Mouse (Mus musculus) kidney, embryonic 14.5 days (tissue): ENCODE results near the gene Crisp3. TPM values are rescaled to one million over a fixed set of nuclear protein-coding genes. Genes with fewer than 3 reads are reported as not detected.

Experiments used
- polyA plus RNA-seq: library from polyadenylated mRNA; unstranded; fragments of >200 nt; fragmentation: Nextera tagmentation; extraction: Ambion mirVana; gene quantifications from 2 replicates; pipeline ENCODE4 v1.2.1, GENCODE M21; 2014

Gene Crisp3
- polyA plus RNA-seq, 1 experiment from 2014 or later, result not detected

Other genes starting within 250 kb of the Crisp3 start
- not detected in 2 replicates for gene AC192777.2, start 146.8 kb downstream of the Crisp3 start, polyA plus RNA-seq
- gene Pgk2, start 33.6 kb downstream of the Crisp3 start, polyA plus RNA-seq, result not detected in 2 replicates
- not detected in 2 replicates for gene Crisp1, start 76.9 kb upstream of the Crisp3 start, polyA plus RNA-seq